Comparison of ENCODE assay signal across 10 mouse cellular contexts in genomic region chr5:17419215-17419820, GRCm38 (mm10). TPM values are rescaled to one million over a fixed set of nuclear protein-coding genes. Genes with fewer than 3 reads are reported as not detected.
DNase-seq lines count a peak whose midpoint lies in the region; ATAC-seq and TF ChIP-seq lines count a peak whose summit lies in the region.
"Had no signal": no experiment of that assay in that cellular context is flagged by ENCODE, and none has a peak within 500 bp of the region (broad histone marks: within the 10 kb centered on the region; RNA-seq: fewer than 3 reads in every experiment).

No protein-coding gene starts in this region.

- H3K4me1 ChIP-seq in liver, postnatal 0 days (ENCODE audit: insufficient read depth), result 0 out of 2 replicates have a peak, but pooled peaks cover 3% of the 10 kb centered on the region
- no peaks in the 10 kb centered on the region for H3K4me1 ChIP-seq in liver, embryonic 11.5 days (replicated peaks; ENCODE audit: control insufficient read depth, insufficient read depth, low read length)
- peaks cover 4% of the 10 kb centered on the region; the same call in 1 of the 2 replicates for H3K4me1 ChIP-seq in embryonic facial prominence, embryonic 12.5 days
- H3K4me1 ChIP-seq in neural tube, embryonic 12.5 days, result no peaks in the 10 kb centered on the region

- ATAC-seq in liver, postnatal 0 days, result peak; percentile 40; the same call in 1 of the 2 replicates
- no peak for ATAC-seq in liver, embryonic 11.5 days (replicated peaks; ENCODE audit: low FRiP score)
- ATAC-seq in embryonic facial prominence, embryonic 12.5 days (ENCODE audit: insufficient number of reproducible peaks, insufficient read depth, low FRiP score, low TSS enrichment), result no peak
- ATAC-seq in neural tube, embryonic 12.5 days (ENCODE audit: low FRiP score, low read depth), result peak; percentile 73
- ATAC-seq: inflammation-experienced regulatory T-cells, adult 6 months had no signal

- peak; percentile 24 for DNase-seq in liver, postnatal 0 days
- no peak for DNase-seq in liver, embryonic 11.5 days (ENCODE audit: low spot score)
- DNase-seq in kidney, adult 9 months, result peak; percentile 81
- no peak for DNase-seq in c-Kit-positive CD71-positive TER-119-positive erythroid progenitor cells, embryonic 14.5 days (ENCODE audit: low spot score)
- no peak for DNase-seq in left cerebral cortex, postnatal 10 days (ENCODE audit: extremely low spot score in 1 of 2, low spot score in 2 of 2)
- DNase-seq in spleen, adult 12 weeks (ENCODE audit: low spot score), result no peak
- DNase-seq: cerebellum, postnatal 25 days had no signal

- no peaks in the 10 kb centered on the region for H3K36me3 ChIP-seq in liver, postnatal 0 days (replicated peaks; ENCODE audit: insufficient read depth, low read length)
- no peaks in the 10 kb centered on the region for H3K36me3 ChIP-seq in liver, embryonic 11.5 days (ENCODE audit: control insufficient read depth, insufficient read depth, low read length)
- no peaks in the 10 kb centered on the region for H3K36me3 ChIP-seq in embryonic facial prominence, embryonic 12.5 days
- H3K36me3 ChIP-seq in neural tube, embryonic 12.5 days, result no peaks in the 10 kb centered on the region

- no peak overlapping the region for H3K4me3 ChIP-seq in liver, postnatal 0 days (ENCODE audit: low read depth, low read length)
- no peak overlapping the region for H3K4me3 ChIP-seq in liver, embryonic 11.5 days (ENCODE audit: low read depth, low read length)
- H3K4me3 ChIP-seq in embryonic facial prominence, embryonic 12.5 days, result no peak overlapping the region
- no peak overlapping the region for H3K4me3 ChIP-seq in neural tube, embryonic 12.5 days

- TF ChIP-seq EP300 in liver, postnatal 0 days (IDR thresholded peaks at IDR 0.05; ENCODE audit: low read depth), result no peak

- intact Hi-C loops in left cerebral cortex, postnatal 10 days (cut with DNase I), result no loop called here

- no peak overlapping the region for H3K27ac ChIP-seq in liver, postnatal 0 days (ENCODE audit: low read depth)
- H3K27ac ChIP-seq in liver, embryonic 11.5 days (ENCODE audit: low read depth, low read length), result no peak overlapping the region
- 0 out of 2 replicates have a peak overlapping the region, but pooled peaks have one; percentile 25 for H3K27ac ChIP-seq in embryonic facial prominence, embryonic 12.5 days
- no peak overlapping the region for H3K27ac ChIP-seq in neural tube, embryonic 12.5 days

- H3K4me2 ChIP-seq in liver, postnatal 0 days (ENCODE audit: low read depth, low read length), result no peak overlapping the region
- no peak overlapping the region for H3K4me2 ChIP-seq in liver, embryonic 11.5 days
- H3K4me2 ChIP-seq in embryonic facial prominence, embryonic 12.5 days (replicated peaks), result no peak overlapping the region
- H3K4me2 ChIP-seq in neural tube, embryonic 12.5 days (replicated peaks), result no peak overlapping the region

- TF ChIP-seq CTCF in liver, postnatal 0 days (IDR thresholded peaks at IDR 0.05; ENCODE audit: low read depth), result no peak

- no peak overlapping the region for H3K9ac ChIP-seq in liver, postnatal 0 days (replicated peaks)
- no peak overlapping the region for H3K9ac ChIP-seq in liver, embryonic 11.5 days (ENCODE audit: low read depth, low read length)
- H3K9ac ChIP-seq in embryonic facial prominence, embryonic 12.5 days, result no peak overlapping the region
- H3K9ac ChIP-seq in neural tube, embryonic 12.5 days, result no peak overlapping the region

- H3K27me3 ChIP-seq in liver, postnatal 0 days (ENCODE audit: insufficient read depth, low read length), result no peaks in the 10 kb centered on the region
- H3K27me3 ChIP-seq in liver, embryonic 11.5 days (replicated peaks; ENCODE audit: control insufficient read depth, insufficient read depth, low read length), result no peaks in the 10 kb centered on the region
- H3K27me3 ChIP-seq in embryonic facial prominence, embryonic 12.5 days, result no peaks in the 10 kb centered on the region
- H3K27me3 ChIP-seq in neural tube, embryonic 12.5 days (replicated peaks), result no peaks in the 10 kb centered on the region

- no peaks in the 10 kb centered on the region for H3K9me3 ChIP-seq in liver, postnatal 0 days (ENCODE audit: low read length)
- no peaks in the 10 kb centered on the region for H3K9me3 ChIP-seq in liver, embryonic 11.5 days (ENCODE audit: control insufficient read depth, low read length)
- no peaks in the 10 kb centered on the region for H3K9me3 ChIP-seq in embryonic facial prominence, embryonic 12.5 days
- no peaks in the 10 kb centered on the region for H3K9me3 ChIP-seq in neural tube, embryonic 12.5 days

- 84% methylated on average over 1 of the region's 1 CpGs for WGBS in liver, postnatal 0 days (ENCODE audit: insufficient replicate concordance)
- WGBS in liver, embryonic 11.5 days, result 84% methylated on average over 1 of the region's 1 CpGs
- WGBS in embryonic facial prominence, embryonic 12.5 days, result 53% methylated on average over 1 of the region's 1 CpGs
- WGBS in neural tube, embryonic 12.5 days, result 54% methylated on average over 1 of the region's 1 CpGs

RNA-seq across cellular contexts. Expression of gene Speer4f2, which starts 46.3 kb away (rescaled TPM):
- polyA plus RNA-seq in liver, postnatal 0 days (2015; fragmentation: Nextera tagmentation; extraction: Ambion mirVana), result not detected in 2 replicates
- not detected in 2 replicates for polyA plus RNA-seq in liver, embryonic 11.5 days (2014; fragmentation: Nextera tagmentation; extraction: Ambion mirVana)
- not detected in 2 replicates for polyA plus RNA-seq in embryonic facial prominence, embryonic 12.5 days (2016; fragmentation: Nextera tagmentation; extraction: Ambion mirVana)
- not detected in 2 replicates for polyA plus RNA-seq in neural tube, embryonic 12.5 days (2016; fragmentation: Nextera tagmentation; extraction: Ambion mirVana)
- not detected for total RNA-seq in left cerebral cortex, postnatal 10 days (2021)
- polyA plus RNA-seq: inflammation-experienced regulatory T-cells, adult 6 months had no signal

RNA-seq across cellular contexts. Expression of gene Speer4f1, which starts 56.6 kb away (rescaled TPM):
- not detected in 2 replicates for polyA plus RNA-seq in liver, postnatal 0 days (2015; fragmentation: Nextera tagmentation; extraction: Ambion mirVana)
- not detected in 2 replicates for polyA plus RNA-seq in liver, embryonic 11.5 days (2014; fragmentation: Nextera tagmentation; extraction: Ambion mirVana)
- polyA plus RNA-seq in embryonic facial prominence, embryonic 12.5 days (2016; fragmentation: Nextera tagmentation; extraction: Ambion mirVana), result not detected in 2 replicates
- not detected in 2 replicates for polyA plus RNA-seq in neural tube, embryonic 12.5 days (2016; fragmentation: Nextera tagmentation; extraction: Ambion mirVana)
- total RNA-seq in left cerebral cortex, postnatal 10 days (2021), result not detected
- polyA plus RNA-seq: inflammation-experienced regulatory T-cells, adult 6 months had no signal

Comparison
In these comparisons a context has a peak if more than half of its experiments do, and no peak if none do; other contexts are left out.
1. ATAC-seq: peak in liver, postnatal 0 days (single experiment) and neural tube, embryonic 12.5 days (single experiment); none in liver, embryonic 11.5 days (single experiment) and embryonic facial prominence, embryonic 12.5 days (single experiment).
2. DNase-seq: peak in liver, postnatal 0 days (single experiment) and kidney, adult 9 months (single experiment); none in liver, embryonic 11.5 days (single experiment), c-Kit-positive CD71-positive TER-119-positive erythroid progenitor cells, embryonic 14.5 days (single experiment), left cerebral cortex, postnatal 10 days (0 of 2) and spleen, adult 12 weeks (single experiment).